Mouse (Mus musculus): ENCODE results near the gene Tnpo2. TPM values are rescaled to one million over a fixed set of nuclear protein-coding genes. Genes with fewer than 3 reads are reported as not detected.
A peak's percentile ranks its signal among the peaks of the same experiment; 100 is the strongest.

The Tnpo2 gene
- polyA plus RNA-seq, 1 experiment from 2014 or later, result 28.4 TPM

Small RNAs within 50 kb of the gene (microRNA-seq; reads per million reads assigned to microRNA genes)
- gene Mir7070, result 3.8 reads per million, percentile 10 among the genes with 10 or more reads in this experiment

Other genes starting within 250 kb of the Tnpo2 start
- gene Nfix, start 236.6 kb upstream of the Tnpo2 start, polyA plus RNA-seq (2016; fragmentation: Nextera tagmentation; extraction: Ambion mirVana), result 0.87 and 2.1 TPM in 2 replicates
- gene Dand5, start 214.1 kb upstream of the Tnpo2 start, polyA plus RNA-seq (2016; fragmentation: Nextera tagmentation; extraction: Ambion mirVana), result 5.3 TPM in 2 replicates
- gene Gadd45gip1, start 205.4 kb upstream of the Tnpo2 start, polyA plus RNA-seq (2016; fragmentation: Nextera tagmentation; extraction: Ambion mirVana), result 57.3 and 60.5 TPM in 2 replicates
- gene Rad23a, start 196.2 kb upstream of the Tnpo2 start, polyA plus RNA-seq (2016; fragmentation: Nextera tagmentation; extraction: Ambion mirVana), result 137 and 154 TPM in 2 replicates
- 881 and 1,047 TPM in 2 replicates for gene Calr, start 190.0 kb upstream of the Tnpo2 start, polyA plus RNA-seq (2016; fragmentation: Nextera tagmentation; extraction: Ambion mirVana)
- gene Farsa, start 179.9 kb upstream of the Tnpo2 start, polyA plus RNA-seq (2016; fragmentation: Nextera tagmentation; extraction: Ambion mirVana), result 80.8 and 108 TPM in 2 replicates
- gene Syce2, start 164.8 kb upstream of the Tnpo2 start, polyA plus RNA-seq (2016; fragmentation: Nextera tagmentation; extraction: Ambion mirVana), result 51.7 and 64.6 TPM in 2 replicates
- gene Gcdh, start 143.0 kb upstream of the Tnpo2 start, polyA plus RNA-seq (2016; fragmentation: Nextera tagmentation; extraction: Ambion mirVana), result 43.8 and 45.3 TPM in 2 replicates
- 54.2 and 54.3 TPM in 2 replicates for gene Klf1, start 135.0 kb upstream of the Tnpo2 start, polyA plus RNA-seq (2016; fragmentation: Nextera tagmentation; extraction: Ambion mirVana)
- 3.2 and 3.8 TPM in 2 replicates for gene Dnase2a, start 128.4 kb upstream of the Tnpo2 start, polyA plus RNA-seq (2016; fragmentation: Nextera tagmentation; extraction: Ambion mirVana)
- gene Mast1, start 99.6 kb upstream of the Tnpo2 start, polyA plus RNA-seq (2016; fragmentation: Nextera tagmentation; extraction: Ambion mirVana), result 0.09 and 0.16 TPM in 2 replicates
- 0.21 and 0.34 TPM in 2 replicates for gene Rtbdn, start 89.9 kb upstream of the Tnpo2 start, polyA plus RNA-seq (2016; fragmentation: Nextera tagmentation; extraction: Ambion mirVana)
- gene Gm49661, start 67.5 kb upstream of the Tnpo2 start, polyA plus RNA-seq (2016; fragmentation: Nextera tagmentation; extraction: Ambion mirVana), result not detected in 2 replicates
- 810 and 835 TPM in 2 replicates for gene Prdx2, start 67.3 kb upstream of the Tnpo2 start, polyA plus RNA-seq (2016; fragmentation: Nextera tagmentation; extraction: Ambion mirVana)
- gene Rnaseh2a, start 67.1 kb upstream of the Tnpo2 start, polyA plus RNA-seq (2016; fragmentation: Nextera tagmentation; extraction: Ambion mirVana), result 104 and 119 TPM in 2 replicates
- 9.5 and 11.4 TPM in 2 replicates for gene Junb, start 58.2 kb upstream of the Tnpo2 start, polyA plus RNA-seq (2016; fragmentation: Nextera tagmentation; extraction: Ambion mirVana)
- 8.4 and 14.7 TPM in 2 replicates for gene Hook2, start 46.3 kb upstream of the Tnpo2 start, polyA plus RNA-seq (2016; fragmentation: Nextera tagmentation; extraction: Ambion mirVana)
- not detected in 2 replicates for gene Best2, start 22.4 kb upstream of the Tnpo2 start, polyA plus RNA-seq (2016; fragmentation: Nextera tagmentation; extraction: Ambion mirVana)
- gene Asna1, start 11.6 kb upstream of the Tnpo2 start, polyA plus RNA-seq (2016; fragmentation: Nextera tagmentation; extraction: Ambion mirVana), result 149 and 157 TPM in 2 replicates
- 85.6 and 133 TPM in 2 replicates for gene Trir, start 10.1 kb upstream of the Tnpo2 start, polyA plus RNA-seq (2016; fragmentation: Nextera tagmentation; extraction: Ambion mirVana)
- 20.2 and 21.0 TPM in 2 replicates for gene Fbxw9, start 23.1 kb downstream of the Tnpo2 start, polyA plus RNA-seq (2016; fragmentation: Nextera tagmentation; extraction: Ambion mirVana)
- gene Gm5741, start 31.1 kb downstream of the Tnpo2 start, polyA plus RNA-seq (2016; fragmentation: Nextera tagmentation; extraction: Ambion mirVana), result 0.51 and 0.57 TPM in 2 replicates
- gene Dhps, start 34.8 kb downstream of the Tnpo2 start, polyA plus RNA-seq (2016; fragmentation: Nextera tagmentation; extraction: Ambion mirVana), result 54.0 and 72.3 TPM in 2 replicates
- gene Wdr83os, start 43.8 kb downstream of the Tnpo2 start, polyA plus RNA-seq (2016; fragmentation: Nextera tagmentation; extraction: Ambion mirVana), result 97.0 and 105 TPM in 2 replicates
- 41.2 and 47.9 TPM in 2 replicates for gene Wdr83, start 44.4 kb downstream of the Tnpo2 start, polyA plus RNA-seq (2016; fragmentation: Nextera tagmentation; extraction: Ambion mirVana)
- 27.2 and 30.7 TPM in 2 replicates for gene Man2b1, start 46.4 kb downstream of the Tnpo2 start, polyA plus RNA-seq (2016; fragmentation: Nextera tagmentation; extraction: Ambion mirVana)
- 0.84 and 1.00 TPM in 2 replicates for gene Zfp791, start 86.2 kb downstream of the Tnpo2 start, polyA plus RNA-seq (2016; fragmentation: Nextera tagmentation; extraction: Ambion mirVana)
- gene Cks1brt, start 115.0 kb downstream of the Tnpo2 start, polyA plus RNA-seq (2016; fragmentation: Nextera tagmentation; extraction: Ambion mirVana), result not detected in 2 replicates
- gene Olfr371, start 189.1 kb downstream of the Tnpo2 start, polyA plus RNA-seq (2016; fragmentation: Nextera tagmentation; extraction: Ambion mirVana), result not detected in 2 replicates